Mouse (Mus musculus) heart, embryonic 12.5 days (tissue): ENCODE results near the gene Tap2. TPM values are rescaled to one million over a fixed set of nuclear protein-coding genes. Genes with fewer than 3 reads are reported as not detected.

ENCODE experiments used
- ATAC-seq: fragments of 200-750 bp; cut with Nextera tagmentation; 2 replicates; pipeline ENCODE4 v1.8.0; 2017; ENCODE audit warnings: moderate TSS enrichment, moderate library complexity; ENCODE audit not compliant: insufficient number of reproducible peaks, low FRiP score
- H3K27ac ChIP-seq: fragments of 300-500 bp; sonication (generic); 2 replicates; pipeline ENCODE4 v1.5.1; 2016; ENCODE audit warnings: mild to moderate bottlenecking, moderate library complexity; ENCODE audit not compliant: poor library complexity, severe bottlenecking
- H3K27me3 ChIP-seq: fragments of 300-500 bp; sonication (generic); replicated peaks from 2 replicates; pipeline ENCODE4 v1.6.1; 2016; ENCODE audit warnings: mild to moderate bottlenecking, moderate library complexity
- H3K36me3 ChIP-seq: fragments of 300-500 bp; sonication (generic); 2 replicates; pipeline ENCODE4 v1.6.1; 2016; ENCODE audit warnings: mild to moderate bottlenecking, moderate library complexity
- H3K4me1 ChIP-seq: fragments of 300-500 bp; sonication (generic); replicated peaks from 2 replicates; pipeline ENCODE4 v1.6.1; 2016; ENCODE audit warnings: mild to moderate bottlenecking
- H3K4me2 ChIP-seq: fragments of 300-500 bp; sonication (generic); 2 replicates; pipeline ENCODE4 v1.6.1; 2016; ENCODE audit warnings: mild to moderate bottlenecking, moderate library complexity
- H3K4me3 ChIP-seq: fragments of 300-500 bp; sonication (generic); 2 replicates; pipeline ENCODE4 v1.5.1; 2016; ENCODE audit warnings: mild to moderate bottlenecking
- H3K9ac ChIP-seq: fragments of 300-500 bp; sonication (generic); 2 replicates; pipeline ENCODE4 v1.6.1; 2016; ENCODE audit warnings: mild to moderate bottlenecking, moderate library complexity
- H3K9me3 ChIP-seq: fragments of 300-500 bp; sonication (generic); replicated peaks from 2 replicates; pipeline ENCODE4 v1.6.1; 2016; ENCODE audit warnings: mild to moderate bottlenecking, moderate library complexity
- WGBS: fragments of 180-500 bp; shearing (Covaris S2); methylation state at CpG from one replicate; pipeline ENCODE4 v1.1.7; 2016; 5-methylcytosine and 5-hydroxymethylcytosine counted together
- polyA plus RNA-seq: library from polyadenylated mRNA; unstranded; fragments of >200 nt; fragmentation: Nextera tagmentation; extraction: Ambion mirVana; gene quantifications from 2 replicates; pipeline ENCODE4 v1.2.1, GENCODE M21; 2016

The Tap2 gene
- polyA plus RNA-seq, 1 experiment from 2014 or later = 1.7 TPM

DNA sequence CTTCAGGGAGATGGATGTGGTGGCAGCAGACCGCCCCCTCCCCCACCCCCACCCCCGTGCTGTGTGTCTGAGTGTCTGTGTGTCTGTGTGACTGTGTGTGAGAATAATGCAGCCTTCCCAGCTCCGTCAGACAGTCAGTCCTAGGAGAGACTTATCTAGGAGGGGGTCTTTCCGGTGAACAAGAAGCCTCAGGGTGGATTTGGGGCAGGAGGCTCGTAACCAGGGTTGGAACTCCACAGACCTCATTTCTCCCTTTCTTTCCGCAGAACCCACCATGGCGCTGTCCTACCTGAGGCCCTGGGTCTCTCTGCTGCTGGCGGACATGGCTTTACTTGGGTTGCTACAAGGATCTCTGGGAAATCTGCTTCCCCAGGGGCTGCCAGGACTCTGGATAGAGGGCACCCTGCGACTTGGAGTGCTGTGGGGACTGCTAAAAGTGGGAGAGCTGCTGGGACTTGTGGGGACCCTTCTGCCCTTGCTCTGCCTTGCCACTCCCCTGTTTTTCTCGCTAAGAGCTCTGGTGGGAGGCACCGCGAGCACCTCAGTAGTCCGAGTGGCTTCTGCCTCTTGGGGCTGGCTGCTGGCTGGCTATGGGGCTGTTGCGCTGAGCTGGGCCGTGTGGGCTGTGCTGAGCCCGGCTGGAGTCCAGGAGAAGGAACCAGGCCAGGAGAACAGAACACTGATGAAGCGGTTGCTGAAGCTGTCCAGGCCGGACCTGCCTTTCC lies 1.9 kb downstream of the Tap2 start:
- H3K4me1 ChIP-seq = peaks cover 11% of the 10 kb centered on the region
- H3K9me3 ChIP-seq = peaks cover 6% of the 10 kb centered on the region; the same call in 1 of the 2 replicates
- H3K4me3 ChIP-seq = peak overlapping the region; percentile 80
- no peak for ATAC-seq
- peak overlapping the region; percentile 97 for H3K4me2 ChIP-seq
- H3K27me3 ChIP-seq = peaks cover 80% of the 10 kb centered on the region
- H3K27ac ChIP-seq = no peak overlapping the region
- 13% methylated on average over 18 of the region's 18 CpGs for WGBS
- no peaks in the 10 kb centered on the region for H3K36me3 ChIP-seq
- H3K9ac ChIP-seq = peak overlapping the region; percentile 73

DNA sequence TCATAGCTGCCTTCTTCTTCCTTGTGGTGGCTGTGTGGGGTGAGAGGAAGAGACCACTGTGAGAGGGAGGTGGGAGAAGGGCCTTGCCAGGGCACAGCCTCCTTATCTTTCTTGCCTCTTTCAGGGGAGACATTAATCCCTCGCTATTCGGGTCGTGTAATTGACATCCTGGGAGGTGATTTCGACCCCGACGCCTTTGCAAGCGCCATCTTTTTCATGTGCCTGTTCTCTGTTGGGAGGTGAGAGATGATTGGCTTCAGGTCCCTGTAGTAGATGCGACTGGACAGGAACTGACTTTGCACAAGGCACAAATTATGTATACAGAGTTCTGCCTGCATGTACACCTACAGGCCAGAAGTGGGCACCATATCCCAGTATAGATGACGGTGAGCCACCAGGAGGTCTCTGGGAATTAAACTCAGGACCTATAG lies 2.4 kb downstream of the Tap2 start:
- no peak overlapping the region for H3K4me3 ChIP-seq
- peaks cover 11% of the 10 kb centered on the region for H3K4me1 ChIP-seq
- no peak overlapping the region for H3K27ac ChIP-seq
- ATAC-seq = no peak
- no peaks in the 10 kb centered on the region for H3K36me3 ChIP-seq
- H3K9me3 ChIP-seq = peaks cover 6% of the 10 kb centered on the region; the same call in 1 of the 2 replicates
- peaks cover 81% of the 10 kb centered on the region for H3K27me3 ChIP-seq
- 17% methylated on average over 9 of the region's 9 CpGs for WGBS
- H3K4me2 ChIP-seq = peak overlapping the region; percentile 97
- no peak overlapping the region for H3K9ac ChIP-seq

DNA sequence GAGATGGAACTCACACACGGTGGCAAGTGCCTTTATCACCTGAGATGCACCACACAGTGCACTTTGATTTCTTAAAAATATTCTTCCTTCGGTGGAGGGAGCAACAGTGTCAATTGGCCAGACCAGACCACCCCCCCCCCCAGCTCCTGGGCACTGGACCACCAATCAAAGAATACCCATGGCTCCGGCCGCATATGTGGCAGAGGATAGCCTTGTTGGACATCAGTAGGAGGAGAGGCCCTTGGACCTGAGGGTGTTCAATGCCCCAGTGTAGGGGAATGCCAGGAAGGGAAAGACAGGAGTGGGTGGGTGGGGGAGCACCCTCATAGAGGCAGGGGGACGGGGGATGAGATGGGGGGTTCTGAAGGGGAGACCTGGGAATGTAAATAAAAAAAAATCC lies 3.4 kb downstream of the Tap2 start:
- WGBS = 84% methylated on average over 5 of the region's 5 CpGs
- Histone ChIP-seq H3K27ac (no peak overlapping the region), H3K9me3 (peaks cover 6% of the 10 kb centered on the region; the same call in 1 of the 2 replicates), H3K36me3 (no peaks in the 10 kb centered on the region), H3K4me2 (no peak overlapping the region), H3K27me3 (peaks cover 81% of the 10 kb centered on the region), H3K9ac (no peak overlapping the region), H3K4me1 (peaks cover 11% of the 10 kb centered on the region), H3K4me3 (no peak overlapping the region)
- ATAC-seq = no peak

DNA sequence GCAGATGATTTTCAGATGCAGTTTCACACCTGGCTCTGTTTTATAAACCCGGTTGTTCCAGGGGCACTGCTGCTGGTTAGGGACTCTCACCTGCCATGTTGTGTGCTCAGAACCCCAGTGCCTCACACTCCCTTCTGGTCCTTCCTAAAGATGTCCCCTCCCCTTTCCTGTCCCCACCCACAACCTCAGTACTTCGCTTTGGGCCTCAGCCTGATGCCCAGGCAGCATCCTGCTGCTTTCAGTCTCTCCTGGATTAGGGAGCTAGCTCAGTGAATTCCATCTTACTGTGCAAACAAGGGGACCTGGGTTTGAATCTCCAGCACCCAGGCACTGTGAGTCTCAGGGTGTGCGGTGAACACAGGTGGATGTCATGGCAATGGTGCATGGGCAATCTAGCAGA lies 4.1 kb downstream of the Tap2 start:
- Histone ChIP-seq H3K27ac (no peak overlapping the region), H3K9ac (no peak overlapping the region), H3K4me3 (no peak overlapping the region), H3K4me1 (peaks cover 11% of the 10 kb centered on the region), H3K9me3 (peaks cover 6% of the 10 kb centered on the region; the same call in 1 of the 2 replicates), H3K36me3 (no peaks in the 10 kb centered on the region), H3K27me3 (peaks cover 86% of the 10 kb centered on the region), H3K4me2 (no peak overlapping the region)
- ATAC-seq = no peak
- 54% methylated on average over 3 of the region's 3 CpGs for whole genome bisulfite sequencing

DNA sequence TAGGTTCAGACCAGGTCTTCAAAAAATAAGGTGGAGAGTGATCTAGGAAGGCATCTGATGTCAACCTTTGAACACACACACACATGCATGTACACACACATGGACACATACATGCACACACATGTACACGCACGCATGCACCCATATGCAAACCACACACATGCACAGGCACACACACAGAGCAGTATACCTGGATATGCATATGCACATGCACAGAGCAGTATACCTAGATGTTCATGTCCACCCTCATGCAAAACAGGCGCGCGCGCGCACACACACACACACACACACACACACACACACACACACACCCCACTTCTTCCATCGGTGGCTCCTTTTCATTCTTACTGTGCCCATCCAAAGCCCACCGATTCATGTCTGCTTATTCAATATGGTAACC lies 4.5 kb downstream of the Tap2 start:
- 94% methylated on average over 9 of the region's 9 CpGs for WGBS
- H3K36me3 ChIP-seq = no peaks in the 10 kb centered on the region
- peaks cover 87% of the 10 kb centered on the region for H3K27me3 ChIP-seq
- H3K4me1 ChIP-seq = peaks cover 11% of the 10 kb centered on the region
- no peak overlapping the region for H3K9ac ChIP-seq
- no peak overlapping the region for H3K4me2 ChIP-seq
- H3K4me3 ChIP-seq = no peak overlapping the region
- peaks cover 6% of the 10 kb centered on the region; the same call in 1 of the 2 replicates for H3K9me3 ChIP-seq
- ATAC-seq = no peak
- no peak overlapping the region for H3K27ac ChIP-seq

DNA sequence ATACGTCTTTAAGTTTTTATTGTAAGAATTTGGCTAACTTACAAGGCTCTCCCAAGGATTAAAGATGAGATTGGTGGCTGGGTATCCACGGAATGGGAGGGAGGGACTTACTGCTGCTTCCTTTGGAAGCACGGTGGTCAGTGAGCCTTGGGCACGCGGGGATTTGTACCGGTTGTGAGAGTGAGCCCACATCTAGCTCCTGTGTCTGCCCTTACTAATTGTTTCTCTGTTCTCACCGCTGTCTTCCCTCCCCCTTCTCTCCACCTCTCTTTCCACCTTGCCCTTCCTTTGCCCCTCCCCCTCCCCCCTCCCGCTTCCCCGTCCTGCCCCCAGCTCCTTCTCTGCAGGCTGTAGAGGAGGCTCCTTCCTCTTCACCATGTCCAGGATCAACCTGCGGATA lies 5.1 kb downstream of the Tap2 start:
- no peak for ATAC-seq
- H3K27me3 ChIP-seq = peaks cover 87% of the 10 kb centered on the region

DNA sequence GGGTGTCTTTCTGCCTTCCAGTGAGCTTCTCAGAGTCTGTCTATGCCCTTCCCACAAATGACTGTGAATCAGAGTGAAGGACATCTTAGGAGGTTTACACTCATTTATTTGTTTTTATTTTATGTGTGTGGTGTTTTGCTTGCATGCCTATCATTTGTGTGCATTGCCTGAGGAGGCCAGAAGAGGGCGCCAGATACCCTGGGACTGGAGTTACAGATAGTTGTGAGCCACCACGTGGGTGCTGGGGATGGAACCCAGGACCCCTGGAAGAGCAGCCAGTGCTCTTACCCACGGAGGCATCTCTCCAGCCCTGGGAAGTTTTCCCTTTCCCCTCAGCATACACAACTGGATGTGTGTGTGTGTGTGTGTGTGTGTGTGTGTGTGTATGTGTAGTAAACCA lies 6.4 kb downstream of the Tap2 start:
- Histone ChIP-seq H3K27ac (no peak overlapping the region), H3K27me3 (peaks cover 92% of the 10 kb centered on the region), H3K4me1 (peaks cover 10% of the 10 kb centered on the region), H3K9ac (no peak overlapping the region), H3K36me3 (no peaks in the 10 kb centered on the region), H3K9me3 (peaks cover 6% of the 10 kb centered on the region; the same call in 1 of the 2 replicates), H3K4me2 (no peak overlapping the region), H3K4me3 (no peak overlapping the region)
- WGBS = 47% methylated on average over 3 of the region's 3 CpGs
- no peak for ATAC-seq

More for the DNA sequence above, 5.1 kb downstream of the Tap2 start:
- no peaks in the 10 kb centered on the region for H3K36me3 ChIP-seq
- H3K4me1 ChIP-seq = peaks cover 11% of the 10 kb centered on the region
- H3K9ac ChIP-seq = no peak overlapping the region
- H3K9me3 ChIP-seq = peaks cover 6% of the 10 kb centered on the region; the same call in 1 of the 2 replicates
- no peak overlapping the region for H3K27ac ChIP-seq
- H3K4me2 ChIP-seq = no peak overlapping the region
- 15% methylated on average over 10 of the region's 10 CpGs for WGBS
- no peak overlapping the region for H3K4me3 ChIP-seq

DNA sequence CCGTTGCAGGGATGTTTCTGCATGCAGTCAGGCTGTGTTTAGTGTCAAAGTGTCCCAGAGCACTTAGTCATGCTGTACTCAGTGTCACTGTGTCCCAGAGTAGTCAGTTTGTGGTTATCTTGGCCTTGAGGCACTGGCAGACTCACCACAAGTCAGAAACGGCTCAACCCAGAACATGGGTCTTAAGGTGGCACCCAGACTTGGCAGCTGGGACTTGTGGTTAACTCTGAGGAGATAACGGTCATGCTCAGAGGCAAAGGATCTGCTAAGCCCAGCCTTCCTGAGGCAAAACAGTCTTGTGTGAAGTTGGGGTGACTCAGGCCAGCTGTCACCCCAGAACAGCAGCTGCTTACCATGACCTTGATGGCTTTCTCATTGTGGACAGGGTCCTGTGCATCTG lies 7.3 kb downstream of the Tap2 start:
- no peaks in the 10 kb centered on the region for H3K36me3 ChIP-seq
- no peak for ATAC-seq
- 57% methylated on average over 3 of the region's 3 CpGs for WGBS
- H3K4me3 ChIP-seq = no peak overlapping the region
- 0 out of 2 replicates have a peak, but pooled peaks cover under 1% of the 10 kb centered on the region for H3K4me1 ChIP-seq
- peaks cover 92% of the 10 kb centered on the region for H3K27me3 ChIP-seq
- no peak overlapping the region for H3K27ac ChIP-seq
- H3K4me2 ChIP-seq = no peak overlapping the region
- no peak overlapping the region for H3K9ac ChIP-seq
- peaks cover 6% of the 10 kb centered on the region; the same call in 1 of the 2 replicates for H3K9me3 ChIP-seq

DNA sequence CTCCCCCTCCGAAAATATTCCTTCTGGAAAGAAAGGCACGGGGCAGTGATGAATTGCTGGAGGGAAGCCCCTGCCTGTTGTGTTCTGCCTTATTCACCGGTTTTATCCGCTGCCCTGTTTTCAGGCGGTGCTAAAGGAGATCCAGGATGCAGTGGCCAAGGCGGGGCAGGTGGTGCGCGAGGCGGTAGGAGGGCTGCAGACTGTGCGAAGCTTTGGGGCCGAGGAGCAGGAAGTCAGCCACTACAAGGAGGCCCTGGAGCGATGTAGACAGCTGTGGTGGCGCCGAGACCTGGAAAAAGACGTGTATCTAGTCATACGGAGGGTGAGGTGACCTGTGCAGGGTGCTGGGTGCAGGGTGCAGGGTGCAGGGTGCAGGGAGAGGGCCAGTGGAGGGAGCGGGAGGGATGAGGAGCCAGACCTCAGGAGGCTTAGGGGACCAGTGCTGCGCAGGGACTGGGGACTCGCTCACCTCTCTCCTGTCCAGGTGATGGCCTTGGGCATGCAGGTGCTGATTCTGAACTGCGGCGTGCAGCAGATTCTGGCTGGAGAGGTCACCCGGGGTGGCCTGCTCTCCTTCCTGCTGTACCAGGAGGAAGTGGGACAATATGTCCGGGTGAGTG lies 8.5 kb downstream of the Tap2 start:
- 29% methylated on average over 23 of the region's 23 CpGs for WGBS
- Histone ChIP-seq H3K9ac (no peak overlapping the region), H3K9me3 (peaks cover 6% of the 10 kb centered on the region; the same call in 1 of the 2 replicates), H3K36me3 (no peaks in the 10 kb centered on the region), H3K4me1 (no peaks in the 10 kb centered on the region), H3K4me2 (no peak overlapping the region), H3K4me3 (no peak overlapping the region), H3K27me3 (peaks cover 87% of the 10 kb centered on the region), H3K27ac (no peak overlapping the region)
- ATAC-seq = no peak

DNA sequence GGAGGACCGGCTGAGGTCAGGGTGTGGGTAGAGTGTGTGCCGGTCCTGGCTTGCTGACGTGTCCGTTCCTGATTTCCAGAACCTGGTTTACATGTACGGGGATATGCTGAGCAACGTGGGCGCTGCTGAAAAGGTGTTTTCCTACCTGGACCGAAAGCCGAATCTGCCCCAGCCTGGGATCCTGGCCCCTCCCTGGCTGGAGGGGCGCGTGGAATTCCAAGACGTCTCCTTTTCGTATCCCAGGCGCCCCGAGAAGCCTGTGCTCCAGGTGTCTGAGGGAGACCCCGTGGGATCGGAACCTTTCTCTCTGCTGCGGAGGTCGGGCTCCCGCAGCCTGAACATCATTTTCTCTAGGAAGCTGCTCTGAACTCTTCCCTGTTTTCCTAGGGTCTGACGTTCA lies 10.6 kb downstream of the Tap2 start:
- no peak overlapping the region for H3K9ac ChIP-seq
- 48% methylated on average over 21 of the region's 21 CpGs for WGBS
- ATAC-seq = no peak

DNA sequence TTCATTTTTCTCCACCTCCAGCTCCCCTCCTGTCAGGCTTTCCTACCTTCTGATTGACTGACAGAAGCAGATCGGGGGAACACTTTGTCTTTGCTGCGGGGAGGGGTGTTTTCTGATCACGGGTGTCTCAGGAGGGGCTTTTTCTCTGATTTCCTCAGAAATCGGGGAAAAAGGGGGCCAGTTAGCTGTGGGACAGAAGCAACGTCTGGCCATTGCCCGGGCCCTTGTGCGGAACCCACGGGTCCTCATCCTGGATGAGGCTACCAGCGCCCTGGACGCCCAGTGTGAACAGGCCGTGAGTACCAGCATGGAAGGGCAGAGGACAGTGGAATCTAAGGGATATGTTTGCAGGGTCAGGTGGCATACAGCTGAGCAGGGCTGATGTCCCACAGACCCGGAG lies 11.8 kb downstream of the Tap2 start:
- Histone ChIP-seq H3K36me3 (no peaks in the 10 kb centered on the region), H3K4me3 (no peak overlapping the region), H3K27ac (no peak overlapping the region), H3K9me3 (peaks cover 6% of the 10 kb centered on the region), H3K27me3 (peaks cover 66% of the 10 kb centered on the region), H3K9ac (no peak overlapping the region), H3K4me2 (no peak overlapping the region), H3K4me1 (no peaks in the 10 kb centered on the region)
- no peak for ATAC-seq
- 81% methylated on average over 12 of the region's 12 CpGs for WGBS

More for the DNA sequence above, 10.6 kb downstream of the Tap2 start:
- Histone ChIP-seq H3K27ac (no peak overlapping the region), H3K4me2 (no peak overlapping the region), H3K36me3 (no peaks in the 10 kb centered on the region), H3K4me1 (no peaks in the 10 kb centered on the region), H3K4me3 (no peak overlapping the region), H3K27me3 (peaks cover 78% of the 10 kb centered on the region), H3K9me3 (peaks cover 9% of the 10 kb centered on the region)
